Mouse (Mus musculus) neural tube, embryonic 12.5 days (tissue): ENCODE measurements around the gene Ube2l6. TPM values are rescaled to one million over a fixed set of nuclear protein-coding genes. Genes with fewer than 3 reads are reported as not detected.

Experiments
- ATAC-seq: fragments of 200-750 bp; cut with Nextera tagmentation; 2 replicates; pipeline ENCODE4 v1.8.0; 2017; ENCODE audit warnings: low read depth, mild to moderate bottlenecking, moderate TSS enrichment, moderate library complexity; ENCODE audit not compliant: low FRiP score
- H3K27ac ChIP-seq: fragments of 300-500 bp; sonication (generic); 2 replicates; pipeline ENCODE4 v1.5.1; 2016
- H3K27me3 ChIP-seq: fragments of 300-500 bp; sonication (generic); replicated peaks from 2 replicates; pipeline ENCODE4 v1.6.1; 2016; ENCODE audit warnings: mild to moderate bottlenecking
- H3K36me3 ChIP-seq: fragments of 300-500 bp; sonication (generic); 2 replicates; pipeline ENCODE4 v1.6.1; 2016; ENCODE audit warnings: mild to moderate bottlenecking
- H3K4me1 ChIP-seq: fragments of 300-500 bp; sonication (generic); 2 replicates; pipeline ENCODE4 v1.6.1; 2016
- H3K4me2 ChIP-seq: fragments of 300-500 bp; sonication (generic); replicated peaks from 2 replicates; pipeline ENCODE4 v1.6.1; 2016; ENCODE audit warnings: mild to moderate bottlenecking
- H3K4me3 ChIP-seq: fragments of 300-500 bp; sonication (generic); 2 replicates; pipeline ENCODE4 v1.5.1; 2016
- H3K9ac ChIP-seq: fragments of 300-500 bp; sonication (generic); 2 replicates; pipeline ENCODE4 v1.6.1; 2016; ENCODE audit warnings: mild to moderate bottlenecking
- H3K9me3 ChIP-seq: fragments of 300-500 bp; sonication (generic); 2 replicates; pipeline ENCODE4 v1.6.1; 2016; ENCODE audit warnings: mild to moderate bottlenecking
- WGBS: fragments of 180-500 bp; shearing (Covaris S2); methylation state at CpG from one replicate; pipeline ENCODE4 v1.1.7; 2016; 5-methylcytosine and 5-hydroxymethylcytosine counted together
- polyA plus RNA-seq: library from polyadenylated mRNA; unstranded; fragments of >200 nt; fragmentation: Nextera tagmentation; extraction: Ambion mirVana; gene quantifications from 2 replicates; pipeline ENCODE4 v1.2.1, GENCODE M21; 2016

Gene Ube2l6
- polyA plus RNA-seq, 1 experiment from 2014 or later, result 23.2 TPM

DNA sequence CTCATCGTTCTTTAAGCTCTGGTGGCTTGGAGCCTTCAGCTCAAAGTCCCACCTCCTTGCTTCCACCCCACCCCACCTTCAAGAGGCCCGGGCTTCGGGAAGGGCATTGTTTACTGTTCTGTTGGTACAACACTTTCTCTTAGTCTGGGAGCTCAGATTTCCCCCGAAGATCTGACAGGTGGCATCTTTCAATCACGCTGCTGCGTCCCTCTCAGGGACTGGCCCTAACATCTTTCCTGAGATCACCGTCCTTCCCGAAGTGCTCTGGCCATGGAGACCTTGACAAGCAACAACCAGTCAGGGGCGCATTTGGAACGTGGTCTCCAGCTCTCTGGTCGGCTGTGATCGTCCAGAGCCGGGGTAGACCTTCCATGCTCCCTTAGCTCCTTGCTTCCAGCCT, 23.9 kb downstream of the Ube2l6 start, which contains the start of gene Smtnl1:
TSS of gene Smtnl1 (minus strand) at position 101 of the 400 bp plus-strand sequence.
- 69% methylated on average over 13 of the region's 13 CpGs for WGBS
- Histone ChIP-seq H3K4me1 (peaks cover 2% of the 10 kb centered on the region), H3K4me2 (no peak within 1 kb of the TSS), H3K4me3 (no peak within 1 kb of the TSS), H3K27me3 (0 out of 2 replicates have a peak, but pooled peaks cover 3% of the 10 kb centered on the region), H3K9ac (no peak within 1 kb of the TSS), H3K9me3 (no peaks in the 10 kb centered on the region), H3K27ac (no peak within 1 kb of the TSS), H3K36me3 (no peaks in the 10 kb centered on the region)
- ATAC-seq, result no peak

DNA sequence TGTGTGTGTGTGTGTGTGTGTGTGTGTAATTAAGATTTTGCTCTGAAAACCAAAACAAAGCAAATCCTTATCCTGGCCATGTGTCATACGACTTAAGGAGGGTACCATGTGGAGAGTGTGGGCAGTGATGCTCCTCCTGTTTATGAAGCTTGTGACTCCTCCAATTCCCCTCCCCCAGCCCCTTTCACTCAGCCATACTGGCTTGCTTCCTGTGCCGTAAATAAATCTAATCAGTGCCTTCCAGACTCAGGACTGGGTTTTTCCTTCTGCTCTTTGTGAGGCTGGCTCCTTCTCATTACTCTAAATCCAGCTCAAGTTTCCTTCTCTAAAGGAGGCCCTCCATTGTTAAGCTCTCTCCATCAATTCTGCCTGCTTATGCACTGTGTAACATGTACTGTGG, 24.6 kb downstream of the Ube2l6 start:
- Histone ChIP-seq H3K9ac (no peak overlapping the region), H3K4me3 (no peak overlapping the region), H3K4me2 (no peak overlapping the region), H3K27ac (no peak overlapping the region), H3K9me3 (no peaks in the 10 kb centered on the region), H3K4me1 (peaks cover 7% of the 10 kb centered on the region), H3K27me3 (0 out of 2 replicates have a peak, but pooled peaks cover 3% of the 10 kb centered on the region), H3K36me3 (no peaks in the 10 kb centered on the region)
- no peak for ATAC-seq
- 57% methylated on average over 2 of the region's 2 CpGs for WGBS

DNA sequence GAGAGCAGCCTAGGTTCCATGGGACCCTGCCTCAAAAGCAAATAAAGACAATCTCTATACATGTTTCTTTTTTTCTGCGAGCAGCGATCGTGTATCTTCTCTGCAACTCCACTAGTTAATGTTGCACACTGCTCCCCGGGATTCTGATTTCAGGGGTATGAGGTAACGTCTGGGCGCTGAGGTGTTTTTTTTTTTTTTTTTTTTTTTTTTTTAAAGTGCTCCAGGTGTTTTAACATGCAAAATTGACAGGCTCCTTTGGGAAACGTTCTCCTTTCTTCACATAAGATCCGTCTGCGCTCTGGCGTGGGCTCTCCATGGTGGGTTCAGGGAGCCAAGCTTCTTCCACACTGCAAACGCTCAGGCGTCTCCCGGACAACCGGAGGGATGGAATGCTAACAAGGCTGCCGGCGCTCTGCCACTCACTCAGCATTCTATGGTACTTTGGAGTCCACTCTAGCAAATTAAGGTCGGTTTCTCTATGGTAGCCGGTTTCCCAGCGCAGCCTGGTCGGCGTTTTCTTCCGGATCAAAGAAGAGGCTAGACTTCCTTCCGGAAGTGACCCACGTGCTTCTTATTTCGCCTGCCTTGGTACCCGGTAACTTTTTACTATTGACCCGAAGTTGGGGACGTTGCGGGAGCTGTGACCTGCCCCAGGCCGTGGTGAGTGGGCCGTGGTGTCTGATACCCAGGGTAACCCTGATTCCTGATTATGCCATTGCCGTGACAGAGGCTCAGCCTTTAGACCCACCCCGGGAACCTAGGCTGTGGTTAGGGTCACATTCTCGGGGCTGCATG, 28.1 kb downstream of the Ube2l6 start, which contains the start of gene Timm10:
TSS of gene Timm10 (plus strand) at position 510 of the 795 bp plus-strand sequence.
- peak; percentile 90 for ATAC-seq
- under 1% methylated on average over 34 of the region's 34 CpGs for WGBS
- H3K27me3 ChIP-seq, result no peaks in the 10 kb centered on the region
- peak within 1 kb of the TSS; percentile 71 for H3K9ac ChIP-seq
- peak within 1 kb of the TSS; percentile 78 for H3K4me3 ChIP-seq
- peak within 1 kb of the TSS; percentile 98 for H3K4me2 ChIP-seq
- H3K27ac ChIP-seq, result no peak within 1 kb of the TSS
- H3K4me1 ChIP-seq, result peaks cover 7% of the 10 kb centered on the region
- 0 out of 2 replicates have a peak, but pooled peaks cover 10% of the 10 kb centered on the region for H3K36me3 ChIP-seq
- no peaks in the 10 kb centered on the region for H3K9me3 ChIP-seq

- Histone ChIP-seq H3K27me3 (no peaks in the 10 kb centered on the region), H3K9me3 (no peaks in the 10 kb centered on the region), H3K4me2 (peak overlapping the region; percentile 98), H3K36me3 (0 out of 2 replicates have a peak, but pooled peaks cover 10% of the 10 kb centered on the region), H3K27ac (no peak overlapping the region), H3K4me3 (peak overlapping the region; percentile 78), H3K9ac (peak overlapping the region; percentile 71), H3K4me1 (peaks cover 7% of the 10 kb centered on the region)
- WGBS, result under 1% methylated on average over 29 of the region's 29 CpGs
- peak; percentile 45 for ATAC-seq
Observed at GRCm38 (mm10) chr2:84827283-84827920, 28.8 kb downstream of the Ube2l6 start.

DNA sequence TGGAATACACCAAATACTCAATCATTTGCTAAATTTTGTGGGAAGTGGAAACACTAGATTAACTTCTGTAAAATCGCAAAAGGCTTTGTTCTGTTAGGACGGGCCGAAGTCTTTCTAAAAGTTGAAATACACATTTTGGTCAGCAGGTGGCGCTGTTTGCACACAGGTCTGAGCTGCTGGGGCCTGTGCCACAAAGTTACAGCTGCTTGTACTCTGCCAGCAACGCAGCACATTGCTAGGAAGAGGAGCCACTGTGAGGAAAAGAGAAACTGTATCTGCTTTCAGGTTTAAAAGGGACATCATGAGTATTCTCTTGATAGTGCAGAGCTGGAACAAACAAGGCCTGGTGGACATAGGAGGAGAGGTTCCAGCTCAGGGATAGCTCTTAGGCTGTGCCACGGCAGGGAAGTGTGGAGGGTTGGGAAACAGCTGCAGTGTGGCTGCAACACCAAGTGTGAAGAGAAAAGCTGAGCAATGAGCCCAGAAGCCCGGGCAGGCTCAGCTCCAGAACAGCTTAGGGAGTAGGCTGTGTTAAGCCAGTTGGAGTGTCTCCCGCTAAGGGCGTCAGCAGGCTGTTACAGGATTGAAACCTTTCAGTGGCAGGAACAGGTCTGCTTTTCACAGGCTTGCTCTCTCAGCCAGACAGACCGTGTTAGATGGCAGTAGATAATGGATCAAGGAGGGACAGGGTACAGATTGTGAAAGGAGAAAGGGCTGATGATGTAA, 33.2 kb downstream of the Ube2l6 start:
- WGBS, result 37% methylated on average over 10 of the region's 10 CpGs
- peaks cover 7% of the 10 kb centered on the region for H3K4me1 ChIP-seq
- H3K36me3 ChIP-seq, result 0 out of 2 replicates have a peak, but pooled peaks cover 10% of the 10 kb centered on the region
- no peaks in the 10 kb centered on the region for H3K27me3 ChIP-seq
- H3K4me3 ChIP-seq, result no peak overlapping the region
- H3K27ac ChIP-seq, result no peak overlapping the region
- no peaks in the 10 kb centered on the region for H3K9me3 ChIP-seq
- ATAC-seq, result peak; percentile 55; the same call in 1 of the 2 replicates
- no peak overlapping the region for H3K9ac ChIP-seq
- no peak overlapping the region for H3K4me2 ChIP-seq

GRCm38 (mm10) chr2:84837107-84837506, 38.5 kb downstream of the Ube2l6 start:
- WGBS, result 54% methylated on average over 8 of the region's 8 CpGs
- Histone ChIP-seq H3K27me3 (peaks cover 31% of the 10 kb centered on the region), H3K4me2 (no peak overlapping the region), H3K9me3 (no peaks in the 10 kb centered on the region), H3K4me1 (peaks cover 25% of the 10 kb centered on the region), H3K4me3 (no peak overlapping the region), H3K36me3 (no peaks in the 10 kb centered on the region), H3K9ac (no peak overlapping the region), H3K27ac (no peak overlapping the region)
- no peak for ATAC-seq

DNA sequence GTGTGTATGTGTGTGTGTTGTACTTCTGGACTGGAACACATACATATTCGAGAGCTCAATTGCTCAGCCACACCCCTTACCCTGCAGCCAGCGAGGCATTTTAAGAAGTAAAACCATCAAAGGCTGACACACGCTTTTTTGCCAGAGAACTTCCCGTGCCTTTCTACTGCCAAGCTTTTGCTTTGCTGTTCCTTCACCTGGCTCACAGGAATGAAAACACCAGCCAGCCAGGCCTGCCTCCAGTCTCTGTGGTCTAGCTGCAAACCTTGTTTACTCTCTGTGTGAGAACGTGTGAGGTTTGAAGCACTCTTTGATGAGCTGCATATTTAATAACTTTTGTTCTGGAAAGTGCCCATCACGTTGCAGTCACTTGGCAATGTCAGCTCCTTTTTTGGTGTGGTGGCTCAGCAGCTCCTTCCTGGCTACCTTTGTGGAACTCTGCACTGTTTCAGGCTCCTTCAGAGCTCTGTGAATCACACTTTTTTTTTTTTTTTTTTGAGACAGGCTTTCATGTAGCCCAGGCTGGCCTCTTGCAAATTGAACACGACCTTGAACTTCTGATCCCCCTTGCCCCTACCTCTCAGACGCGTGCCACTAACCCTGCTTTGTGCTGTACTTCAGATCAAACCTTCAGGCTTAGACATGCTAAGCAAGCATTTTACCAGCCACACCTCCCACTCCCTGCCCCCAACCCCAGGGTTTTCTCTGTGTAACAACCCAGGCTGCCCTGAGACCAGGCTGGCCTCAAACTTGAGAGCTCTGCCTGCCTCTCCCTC, 39.4 kb downstream of the Ube2l6 start:
- 34% methylated on average over 9 of the region's 9 CpGs for WGBS
- Histone ChIP-seq H3K36me3 (no peaks in the 10 kb centered on the region), H3K27ac (no peak overlapping the region), H3K9me3 (no peaks in the 10 kb centered on the region), H3K27me3 (peaks cover 31% of the 10 kb centered on the region), H3K4me2 (peak overlapping the region; percentile 97; the same call in 1 of the 2 replicates), H3K9ac (no peak overlapping the region), H3K4me3 (no peak overlapping the region), H3K4me1 (peaks cover 25% of the 10 kb centered on the region)
- no peak for ATAC-seq

GRCm38 (mm10) chr2:84838593-84838949, 39.9 kb downstream of the Ube2l6 start, which contains the start of gene Slc43a1:
Gene Slc43a1, plus strand, starts transcription at chr2:84838850.
- Histone ChIP-seq H3K9me3 (no peaks in the 10 kb centered on the region), H3K4me3 (peak within 1 kb of the TSS; percentile 55), H3K4me2 (peak within 1 kb of the TSS; percentile 97), H3K9ac (peak within 1 kb of the TSS; percentile 65), H3K36me3 (no peaks in the 10 kb centered on the region), H3K27me3 (peaks cover 31% of the 10 kb centered on the region), H3K27ac (no peak within 1 kb of the TSS), H3K4me1 (peaks cover 25% of the 10 kb centered on the region)
- WGBS, result 14% methylated on average over 10 of the region's 10 CpGs
- ATAC-seq, result no peak

DNA sequence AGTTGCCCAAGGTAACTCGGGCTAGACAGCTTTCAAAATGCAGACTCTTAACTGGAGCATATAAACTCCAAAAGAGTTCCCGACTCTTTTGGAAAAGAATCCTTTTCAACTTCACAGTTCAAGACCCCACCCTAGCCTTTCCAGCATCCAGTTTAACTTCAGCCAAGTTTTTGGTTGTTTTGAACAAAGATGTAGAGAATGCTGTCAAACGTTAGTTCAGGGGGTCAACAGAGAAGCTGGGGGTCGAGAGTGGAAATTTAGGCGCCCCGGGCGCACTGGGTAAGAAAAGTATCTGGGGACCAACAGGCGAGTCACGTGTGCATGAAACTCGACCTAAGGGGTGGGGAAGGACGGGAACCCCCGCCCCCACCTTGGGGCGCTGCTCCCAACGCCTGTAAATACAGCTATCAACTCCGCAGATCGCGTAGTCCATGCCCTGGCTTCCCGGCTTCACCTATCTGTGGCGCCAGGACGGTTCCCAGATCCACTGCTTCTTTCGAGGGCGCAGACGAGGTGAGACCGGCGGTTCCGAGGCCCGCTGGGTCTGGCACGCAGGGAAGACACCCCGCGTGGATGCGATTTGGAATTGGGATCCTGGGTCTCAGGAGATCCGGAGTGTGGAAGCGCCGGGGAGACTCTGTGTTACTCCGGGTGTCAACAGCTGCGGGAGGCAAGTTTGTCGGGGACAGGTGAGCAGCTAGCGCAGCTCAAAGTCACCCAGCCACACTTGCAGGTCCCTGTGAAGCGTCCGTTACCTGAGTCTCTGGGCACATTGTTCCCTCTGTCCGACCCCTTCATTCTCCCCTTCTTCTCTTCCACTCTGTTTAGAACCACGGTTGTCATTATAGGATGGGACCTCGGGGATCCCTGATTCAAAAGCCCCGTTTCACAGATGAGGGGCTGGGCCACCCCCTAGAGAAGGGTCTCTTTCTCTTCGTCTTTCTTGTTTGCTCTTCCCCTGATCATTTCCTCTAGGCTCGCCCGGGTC, 40.7 kb downstream of the Ube2l6 start:
- Histone ChIP-seq H3K36me3 (no peaks in the 10 kb centered on the region), H3K4me1 (peaks cover 25% of the 10 kb centered on the region), H3K4me2 (peak overlapping the region; percentile 97), H3K27ac (no peak overlapping the region), H3K4me3 (peak overlapping the region; percentile 55), H3K9ac (peak overlapping the region; percentile 65), H3K9me3 (no peaks in the 10 kb centered on the region), H3K27me3 (peaks cover 31% of the 10 kb centered on the region)
- ATAC-seq, result peak; percentile 19
- under 1% methylated on average over 47 of the region's 47 CpGs for WGBS

GRCm38 (mm10) chr2:84840016-84840747, 41.6 kb downstream of the Ube2l6 start:
- peak overlapping the region; percentile 97 for H3K4me2 ChIP-seq
- H3K27me3 ChIP-seq, result peaks cover 31% of the 10 kb centered on the region
- no peaks in the 10 kb centered on the region for H3K9me3 ChIP-seq
- H3K27ac ChIP-seq, result no peak overlapping the region
- H3K4me3 ChIP-seq, result peak overlapping the region; percentile 55
- WGBS, result under 1% methylated on average over 54 of the region's 54 CpGs
- H3K36me3 ChIP-seq, result no peaks in the 10 kb centered on the region
- peak; percentile 90 for ATAC-seq
- peak overlapping the region; percentile 65 for H3K9ac ChIP-seq
- peaks cover 25% of the 10 kb centered on the region for H3K4me1 ChIP-seq
